Mouse (Mus musculus): ENCODE measurements around the gene Fads3. TPM values are rescaled to one million over a fixed set of nuclear protein-coding genes. Genes with fewer than 3 reads are reported as not detected.

The Fads3 gene
- polyA plus RNA-seq, 1 experiment from 2014 or later, result 38.2 TPM

GRCm38 (mm10) chr19:10060783-10061590 is 19.6 kb downstream of the Fads3 start:
- Histone ChIP-seq H3K9ac (ENCODE audit: low read depth, low read length) (no peak overlapping the region), H3K4me3 (ENCODE audit: low read depth, low read length) (no peak overlapping the region), H3K36me3 (ENCODE audit: control insufficient read depth, insufficient read depth, low read length) (peaks cover 30% of the 10 kb centered on the region), H3K4me1 (ENCODE audit: control insufficient read depth, insufficient read depth, low read length) (peaks cover 4% of the 10 kb centered on the region), H3K9me3 (replicated peaks; ENCODE audit: control insufficient read depth, low read length, poor library complexity, severe bottlenecking) (no peaks in the 10 kb centered on the region), H3K27ac (ENCODE audit: low read length) (peak overlapping the region; percentile 56), H3K4me2 (ENCODE audit: low read length) (no peak overlapping the region), H3K27me3 (ENCODE audit: control insufficient read depth, insufficient read depth, low read depth, low read length) (no peaks in the 10 kb centered on the region)
- WGBS, result 43% methylated on average over 8 of the region's 8 CpGs
- no peak for ATAC-seq

GRCm38 (mm10) chr19:10061624-10062023 is 20.3 kb downstream of the Fads3 start:
- no peaks in the 10 kb centered on the region for H3K9me3 ChIP-seq (replicated peaks; ENCODE audit: control insufficient read depth, low read length, poor library complexity, severe bottlenecking)
- H3K27me3 ChIP-seq (ENCODE audit: control insufficient read depth, insufficient read depth, low read depth, low read length), result no peaks in the 10 kb centered on the region
- no peak for ATAC-seq
- H3K4me1 ChIP-seq (ENCODE audit: control insufficient read depth, insufficient read depth, low read length), result peaks cover 4% of the 10 kb centered on the region
- no peak overlapping the region for H3K4me2 ChIP-seq (ENCODE audit: low read length)
- no peak overlapping the region for H3K4me3 ChIP-seq (ENCODE audit: low read depth, low read length)
- no peak overlapping the region for H3K9ac ChIP-seq (ENCODE audit: low read depth, low read length)
- 0 out of 2 replicates have a peak overlapping the region, but pooled peaks have one; percentile 9 for H3K27ac ChIP-seq (ENCODE audit: low read length)
- peaks cover 31% of the 10 kb centered on the region for H3K36me3 ChIP-seq (ENCODE audit: control insufficient read depth, insufficient read depth, low read length)
- 94% methylated on average over 2 of the region's 2 CpGs for WGBS

GRCm38 (mm10) chr19:10062292-10062691 is 20.9 kb downstream of the Fads3 start:
- no peak overlapping the region for H3K9ac ChIP-seq (ENCODE audit: low read depth, low read length)
- H3K9me3 ChIP-seq (replicated peaks; ENCODE audit: control insufficient read depth, low read length, poor library complexity, severe bottlenecking), result no peaks in the 10 kb centered on the region
- H3K4me2 ChIP-seq (ENCODE audit: low read length), result no peak overlapping the region
- H3K4me3 ChIP-seq (ENCODE audit: low read depth, low read length), result no peak overlapping the region
- WGBS, result 91% methylated on average over 8 of the region's 8 CpGs
- H3K27me3 ChIP-seq (ENCODE audit: control insufficient read depth, insufficient read depth, low read depth, low read length), result no peaks in the 10 kb centered on the region
- no peak overlapping the region for H3K27ac ChIP-seq (ENCODE audit: low read length)
- ATAC-seq, result no peak
- H3K4me1 ChIP-seq (ENCODE audit: control insufficient read depth, insufficient read depth, low read length), result peaks cover 4% of the 10 kb centered on the region
- H3K36me3 ChIP-seq (ENCODE audit: control insufficient read depth, insufficient read depth, low read length), result peaks cover 27% of the 10 kb centered on the region

- 94% methylated on average over 5 of the region's 5 CpGs for WGBS
- no peak overlapping the region for H3K4me2 ChIP-seq (ENCODE audit: low read length)
- H3K9ac ChIP-seq (ENCODE audit: low read depth, low read length), result no peak overlapping the region
- H3K4me3 ChIP-seq (ENCODE audit: low read depth, low read length), result no peak overlapping the region
- peaks cover 4% of the 10 kb centered on the region for H3K4me1 ChIP-seq (ENCODE audit: control insufficient read depth, insufficient read depth, low read length)
- no peak for ATAC-seq
- no peak overlapping the region for H3K27ac ChIP-seq (ENCODE audit: low read length)
- H3K9me3 ChIP-seq (replicated peaks; ENCODE audit: control insufficient read depth, low read length, poor library complexity, severe bottlenecking), result no peaks in the 10 kb centered on the region
- H3K36me3 ChIP-seq (ENCODE audit: control insufficient read depth, insufficient read depth, low read length), result peaks cover 30% of the 10 kb centered on the region
- no peaks in the 10 kb centered on the region for H3K27me3 ChIP-seq (ENCODE audit: control insufficient read depth, insufficient read depth, low read depth, low read length)
These were observed 21.5 kb downstream of the Fads3 start for GRCm38 (mm10) chr19:10062862-10063261.

GRCm38 (mm10) chr19:10064173-10065012 is 23.0 kb downstream of the Fads3 start:
- Histone ChIP-seq H3K36me3 (ENCODE audit: control insufficient read depth, insufficient read depth, low read length) (peaks cover 38% of the 10 kb centered on the region), H3K4me2 (ENCODE audit: low read length) (no peak overlapping the region), H3K4me1 (ENCODE audit: control insufficient read depth, insufficient read depth, low read length) (peaks cover 3% of the 10 kb centered on the region), H3K27ac (ENCODE audit: low read length) (no peak overlapping the region), H3K9me3 (replicated peaks; ENCODE audit: control insufficient read depth, low read length, poor library complexity, severe bottlenecking) (no peaks in the 10 kb centered on the region), H3K4me3 (ENCODE audit: low read depth, low read length) (no peak overlapping the region), H3K9ac (ENCODE audit: low read depth, low read length) (no peak overlapping the region), H3K27me3 (ENCODE audit: control insufficient read depth, insufficient read depth, low read depth, low read length) (no peaks in the 10 kb centered on the region)
- no peak for ATAC-seq
- 80% methylated on average over 10 of the region's 10 CpGs for WGBS

- no peak overlapping the region for H3K4me2 ChIP-seq (ENCODE audit: low read length)
- H3K4me3 ChIP-seq (ENCODE audit: low read depth, low read length), result no peak overlapping the region
- H3K36me3 ChIP-seq (ENCODE audit: control insufficient read depth, insufficient read depth, low read length), result peaks cover 46% of the 10 kb centered on the region
- no peaks in the 10 kb centered on the region for H3K9me3 ChIP-seq (replicated peaks; ENCODE audit: control insufficient read depth, low read length, poor library complexity, severe bottlenecking)
- WGBS, result 93% methylated on average over 5 of the region's 5 CpGs
- ATAC-seq, result no peak
- H3K27me3 ChIP-seq (ENCODE audit: control insufficient read depth, insufficient read depth, low read depth, low read length), result no peaks in the 10 kb centered on the region
- H3K9ac ChIP-seq (ENCODE audit: low read depth, low read length), result no peak overlapping the region
- no peak overlapping the region for H3K27ac ChIP-seq (ENCODE audit: low read length)
- no peaks in the 10 kb centered on the region for H3K4me1 ChIP-seq (ENCODE audit: control insufficient read depth, insufficient read depth, low read length)
These were observed 24.3 kb downstream of the Fads3 start for GRCm38 (mm10) chr19:10065465-10066188.

GRCm38 (mm10) chr19:10066189-10066500 is 24.8 kb downstream of the Fads3 start:
- H3K9ac ChIP-seq (ENCODE audit: low read depth, low read length), result no peak overlapping the region
- ATAC-seq, result no peak
- no peaks in the 10 kb centered on the region for H3K9me3 ChIP-seq (replicated peaks; ENCODE audit: control insufficient read depth, low read length, poor library complexity, severe bottlenecking)
- no peaks in the 10 kb centered on the region for H3K27me3 ChIP-seq (ENCODE audit: control insufficient read depth, insufficient read depth, low read depth, low read length)
- no peak overlapping the region for H3K27ac ChIP-seq (ENCODE audit: low read length)
- WGBS, result 97% methylated on average over 4 of the region's 4 CpGs
- no peaks in the 10 kb centered on the region for H3K4me1 ChIP-seq (ENCODE audit: control insufficient read depth, insufficient read depth, low read length)
- no peak overlapping the region for H3K4me3 ChIP-seq (ENCODE audit: low read depth, low read length)
- peaks cover 46% of the 10 kb centered on the region for H3K36me3 ChIP-seq (ENCODE audit: control insufficient read depth, insufficient read depth, low read length)
- no peak overlapping the region for H3K4me2 ChIP-seq (ENCODE audit: low read length)

GRCm38 (mm10) chr19:10066502-10066901 is 25.1 kb downstream of the Fads3 start:
- Histone ChIP-seq H3K9me3 (replicated peaks; ENCODE audit: control insufficient read depth, low read length, poor library complexity, severe bottlenecking) (no peaks in the 10 kb centered on the region), H3K9ac (ENCODE audit: low read depth, low read length) (no peak overlapping the region), H3K4me3 (ENCODE audit: low read depth, low read length) (no peak overlapping the region), H3K27me3 (ENCODE audit: control insufficient read depth, insufficient read depth, low read depth, low read length) (no peaks in the 10 kb centered on the region), H3K27ac (ENCODE audit: low read length) (no peak overlapping the region), H3K36me3 (ENCODE audit: control insufficient read depth, insufficient read depth, low read length) (peaks cover 47% of the 10 kb centered on the region), H3K4me1 (ENCODE audit: control insufficient read depth, insufficient read depth, low read length) (no peaks in the 10 kb centered on the region), H3K4me2 (ENCODE audit: low read length) (no peak overlapping the region)
- ATAC-seq, result no peak
- WGBS, result 98% methylated on average over 3 of the region's 3 CpGs

Measured in midbrain, embryonic 16.5 days (tissue).